In the genomic region with DNA sequence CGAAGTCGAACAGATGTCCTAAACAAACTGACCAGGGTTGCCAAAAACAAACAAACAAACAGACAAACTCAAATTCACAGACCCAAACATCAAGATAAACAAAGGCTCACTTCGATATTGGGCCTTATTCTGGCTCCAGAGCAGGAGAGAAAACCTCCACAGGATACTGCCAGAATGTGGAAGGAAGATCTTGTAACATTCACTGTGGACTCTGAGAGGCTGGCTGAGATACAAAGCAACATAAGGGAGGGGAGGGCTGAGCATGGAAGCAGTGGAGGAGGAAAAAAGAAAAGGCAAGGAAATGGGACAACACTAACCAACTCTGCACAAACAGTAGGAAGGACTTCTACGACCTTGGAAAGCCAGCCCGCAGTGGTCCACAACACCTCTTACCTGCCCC, we compare ENCODE assay signal across 10 mouse cellular contexts. TPM values are rescaled to one million over a fixed set of nuclear protein-coding genes. Genes with fewer than 3 reads are reported as not detected.
A peak's percentile ranks its signal among the peaks of the same experiment; 100 is the strongest.
DNase-seq lines count a peak whose midpoint lies in the region; ATAC-seq and TF ChIP-seq lines count a peak whose summit lies in the region.
"Had no signal": no experiment of that assay in that cellular context is flagged by ENCODE, and none has a peak within 500 bp of the region (broad histone marks: within the 10 kb centered on the region; RNA-seq: fewer than 3 reads in every experiment).

No protein-coding gene starts in this region.

- WGBS in heart, embryonic 13.5 days, result 86% methylated on average over 5 of the region's 5 CpGs
- WGBS in embryonic facial prominence, embryonic 12.5 days, result 87% methylated on average over 5 of the region's 5 CpGs
- WGBS in limb, embryonic 12.5 days, result 93% methylated on average over 5 of the region's 5 CpGs

- no peak for TF ChIP-seq CTCF in E14TG2a.4 (conservative IDR thresholded peaks at IDR 0.05; ENCODE audit: low read length)

- peaks cover 13% of the 10 kb centered on the region for H3K36me3 ChIP-seq in heart, embryonic 13.5 days
- peaks cover 17% of the 10 kb centered on the region for H3K36me3 ChIP-seq in E14TG2a.4 (ENCODE audit: insufficient read depth, low read length)
- peaks cover 14% of the 10 kb centered on the region for H3K36me3 ChIP-seq in embryonic facial prominence, embryonic 12.5 days
- peaks cover 13% of the 10 kb centered on the region for H3K36me3 ChIP-seq in limb, embryonic 12.5 days

- no peaks in the 10 kb centered on the region for H3K9me3 ChIP-seq in heart, embryonic 13.5 days
- H3K9me3 ChIP-seq in E14TG2a.4 (ENCODE audit: low read length), result peaks cover 2% of the 10 kb centered on the region; the same call in 1 of the 2 replicates
- 0 out of 2 replicates have a peak, but pooled peaks cover 6% of the 10 kb centered on the region for H3K9me3 ChIP-seq in embryonic facial prominence, embryonic 12.5 days
- H3K9me3 ChIP-seq in limb, embryonic 12.5 days, result no peaks in the 10 kb centered on the region

- no peak overlapping the region for H3K27ac ChIP-seq in heart, embryonic 13.5 days (replicated peaks)
- no peak overlapping the region for H3K27ac ChIP-seq in embryonic facial prominence, embryonic 12.5 days
- no peak overlapping the region for H3K27ac ChIP-seq in limb, embryonic 12.5 days

- peaks cover 8% of the 10 kb centered on the region for H3K4me1 ChIP-seq in heart, embryonic 13.5 days
- H3K4me1 ChIP-seq in E14TG2a.4 (replicated peaks; ENCODE audit: low read depth, low read length), result peaks cover 24% of the 10 kb centered on the region
- H3K4me1 ChIP-seq in embryonic facial prominence, embryonic 12.5 days, result peaks cover 6% of the 10 kb centered on the region; the same call in 1 of the 2 replicates
- peaks cover 10% of the 10 kb centered on the region for H3K4me1 ChIP-seq in limb, embryonic 12.5 days (replicated peaks)

- no peaks in the 10 kb centered on the region for H3K27me3 ChIP-seq in heart, embryonic 13.5 days (replicated peaks)
- H3K27me3 ChIP-seq in E14TG2a.4 (ENCODE audit: insufficient read depth, low read length), result peaks cover 8% of the 10 kb centered on the region; the same call in 1 of the 2 replicates
- H3K27me3 ChIP-seq in embryonic facial prominence, embryonic 12.5 days, result no peaks in the 10 kb centered on the region
- no peaks in the 10 kb centered on the region for H3K27me3 ChIP-seq in limb, embryonic 12.5 days

- 0 out of 2 replicates have a peak overlapping the region, but pooled peaks have one; percentile 98 for H3K4me2 ChIP-seq in heart, embryonic 13.5 days
- peak overlapping the region; percentile 96; the same call in 1 of the 2 replicates for H3K4me2 ChIP-seq in embryonic facial prominence, embryonic 12.5 days (replicated peaks)
- peak overlapping the region; percentile 91 for H3K4me2 ChIP-seq in limb, embryonic 12.5 days

- peak overlapping the region; percentile 89; the same call in 1 of the 2 replicates for H3K9ac ChIP-seq in heart, embryonic 13.5 days
- H3K9ac ChIP-seq in embryonic facial prominence, embryonic 12.5 days, result no peak overlapping the region; the same call in 1 of the 2 replicates
- peak overlapping the region; percentile 75; the same call in 1 of the 2 replicates for H3K9ac ChIP-seq in limb, embryonic 12.5 days (replicated peaks)

- intact Hi-C loops in heart, postnatal 36 days (cut with DNase I), result loop anchor here (10.0 kb wide), 1 partner anchor 354 kb away; a partner anchor contains a TSS

- no peak for ATAC-seq in heart, embryonic 13.5 days (ENCODE audit: extremely low read depth, insufficient number of reproducible peaks, low FRiP score, low TSS enrichment)
- no peak for ATAC-seq in embryonic facial prominence, embryonic 12.5 days (ENCODE audit: insufficient number of reproducible peaks, insufficient read depth, low FRiP score, low TSS enrichment)
- ATAC-seq in limb, embryonic 12.5 days (ENCODE audit: insufficient number of reproducible peaks, insufficient read depth, low FRiP score, low TSS enrichment, low read depth), result no peak

- DNase-seq in heart, postnatal 36 days, result no peak
- DNase-seq in spleen, postnatal 10 days (ENCODE audit: low spot score in 2 of 2), result no peak
- DNase-seq in embryo, embryonic 10.5 days (ENCODE audit: low spot score), result no peak
- no peak for DNase-seq in urinary bladder, postnatal 25 days (ENCODE audit: low spot score)
- DNase-seq: lung, adult 18-20 months; thymus, adult 2 months had no signal

- no peak overlapping the region for H3K4me3 ChIP-seq in heart, embryonic 13.5 days
- H3K4me3 ChIP-seq in E14TG2a.4 (replicated peaks; ENCODE audit: low read length), result peak overlapping the region; percentile 94; the same call in 1 of the 2 replicates
- H3K4me3 ChIP-seq in embryonic facial prominence, embryonic 12.5 days, result peak overlapping the region; percentile 76; the same call in 1 of the 2 replicates
- no peak overlapping the region; the same call in 1 of the 2 replicates for H3K4me3 ChIP-seq in limb, embryonic 12.5 days (replicated peaks)

RNA-seq across cellular contexts. Expression of a gene that starts 24.3 kb away (rescaled TPM):
- polyA plus RNA-seq in heart, embryonic 13.5 days (2015; fragmentation: Nextera tagmentation; extraction: Ambion mirVana), result 6.5 and 8.2 TPM in 2 replicates
- total RNA-seq in heart, postnatal 36 days (2021), result 1 to 10 TPM in 1 of 2 experiments, under 1 TPM in 1; 0.80 to 1.3 TPM
- 17.4 and 19.4 TPM in 2 replicates for polyA plus RNA-seq in embryonic facial prominence, embryonic 12.5 days (2016; fragmentation: Nextera tagmentation; extraction: Ambion mirVana)
- 17.4 and 17.8 TPM in 2 replicates for polyA plus RNA-seq in limb, embryonic 12.5 days (2016; fragmentation: Nextera tagmentation; extraction: Ambion mirVana)

RNA-seq across cellular contexts. Expression of a gene that starts 39.5 kb away (rescaled TPM):
- 10.2 and 11.6 TPM in 2 replicates for polyA plus RNA-seq in heart, embryonic 13.5 days (2015; fragmentation: Nextera tagmentation; extraction: Ambion mirVana)
- total RNA-seq in heart, postnatal 36 days (2021), result 1 to 10 TPM; 4.6 to 5.1 TPM
- 19.8 TPM in 2 replicates for polyA plus RNA-seq in embryonic facial prominence, embryonic 12.5 days (2016; fragmentation: Nextera tagmentation; extraction: Ambion mirVana)
- polyA plus RNA-seq in limb, embryonic 12.5 days (2016; fragmentation: Nextera tagmentation; extraction: Ambion mirVana), result 19.7 TPM in 2 replicates

RNA-seq across cellular contexts. Expression of a gene that starts 44.3 kb away (rescaled TPM):
- polyA plus RNA-seq in heart, embryonic 13.5 days (2015; fragmentation: Nextera tagmentation; extraction: Ambion mirVana), result not detected in 2 replicates
- total RNA-seq in heart, postnatal 36 days (2021), result not detected
- polyA plus RNA-seq in embryonic facial prominence, embryonic 12.5 days (2016; fragmentation: Nextera tagmentation; extraction: Ambion mirVana), result not detected in 2 replicates
- polyA plus RNA-seq in limb, embryonic 12.5 days (2016; fragmentation: Nextera tagmentation; extraction: Ambion mirVana), result not detected in 2 replicates
- polyA plus RNA-seq: thymus, adult 2 months had no signal

RNA-seq across cellular contexts. Expression of a gene that starts 55.4 kb away (rescaled TPM):
- 19.0 and 21.0 TPM in 2 replicates for polyA plus RNA-seq in heart, embryonic 13.5 days (2015; fragmentation: Nextera tagmentation; extraction: Ambion mirVana)
- 10 to 100 TPM; 15.4 to 21.5 TPM for total RNA-seq in heart, postnatal 36 days (2021)
- polyA plus RNA-seq in embryonic facial prominence, embryonic 12.5 days (2016; fragmentation: Nextera tagmentation; extraction: Ambion mirVana), result 39.5 and 41.3 TPM in 2 replicates
- polyA plus RNA-seq in limb, embryonic 12.5 days (2016; fragmentation: Nextera tagmentation; extraction: Ambion mirVana), result 34.9 and 37.4 TPM in 2 replicates

Comparison
In these comparisons a context has a peak if more than half of its experiments do, and no peak if none do; other contexts are left out.
1. H3K4me3 ChIP-seq: peak in E14TG2a.4 (single experiment) and embryonic facial prominence, embryonic 12.5 days (single experiment); none in heart, embryonic 13.5 days (single experiment) and limb, embryonic 12.5 days (single experiment).
2. Peak in every context shown above with its lines, with median percentiles within 50 percentile points of each other: H3K4me2 ChIP-seq.